Mouse (Mus musculus) lung, embryonic 14.5 days (tissue): ENCODE data around the gene Pipox. TPM values are rescaled to one million over a fixed set of nuclear protein-coding genes. Genes with fewer than 3 reads are reported as not detected.
A peak's percentile ranks its signal among the peaks of the same experiment; 100 is the strongest.

Source experiments
- ATAC-seq: fragments of 200-750 bp; cut with Nextera tagmentation; 2 replicates; pipeline ENCODE4 v1.8.0; 2017; ENCODE audit warnings: mild to moderate bottlenecking, moderate TSS enrichment, moderate library complexity; ENCODE audit not compliant: insufficient read depth
- DNase-seq: peaks from one replicate; pipeline ENCODE4 v3.0.0-alpha.2; 2015
- H3K27ac ChIP-seq: fragments of 300-500 bp; sonication (generic); 2 replicates; pipeline ENCODE4 v1.5.1; 2014; ENCODE audit warnings: low read depth, mild to moderate bottlenecking, moderate library complexity
- H3K27me3 ChIP-seq: fragments of 300-500 bp; sonication (generic); 2 replicates; pipeline ENCODE4 v1.6.1; 2014; ENCODE audit warnings: low read length, control low read depth; ENCODE audit not compliant: insufficient read depth
- H3K36me3 ChIP-seq: fragments of 300-500 bp; sonication (generic); 2 replicates; pipeline ENCODE4 v1.6.1; 2014; ENCODE audit warnings: control low read depth; ENCODE audit not compliant: insufficient read depth
- H3K4me1 ChIP-seq: fragments of 300-500 bp; sonication (generic); 2 replicates; pipeline ENCODE4 v1.6.1; 2014; ENCODE audit warnings: antibody characterized with exemption, control low read depth; ENCODE audit not compliant: insufficient read depth
- H3K4me2 ChIP-seq: fragments of 300-500 bp; sonication (generic); 2 replicates; pipeline ENCODE4 v1.6.1; 2014; ENCODE audit warnings: mild to moderate bottlenecking
- H3K4me3 ChIP-seq: fragments of 300-500 bp; sonication (generic); 2 replicates; pipeline ENCODE4 v1.5.1; 2014; ENCODE audit warnings: low read depth, low read length
- H3K9ac ChIP-seq: fragments of 300-500 bp; sonication (generic); 2 replicates; pipeline ENCODE4 v1.6.1; 2014
- H3K9me3 ChIP-seq: fragments of 300-500 bp; sonication (generic); 2 replicates; pipeline ENCODE4 v1.6.1; 2016; ENCODE audit warnings: low read depth, low read length, control low read depth
- CTCF ChIP-seq: IDR thresholded peaks from 2 replicates; pipeline ENCODE4 v1.5.1; 2016; ENCODE audit warnings: antibody characterized with exemption, low read depth
- WGBS: fragments of 180-500 bp; shearing (Covaris S2); extraction: QIAGEN DNeasy Blood & Tissue Kit; methylation state at CpG from one replicate; pipeline ENCODE4 v1.1.7; 2014; 5-methylcytosine and 5-hydroxymethylcytosine counted together
- polyA plus RNA-seq: library from polyadenylated mRNA; unstranded; fragments of >200 nt; fragmentation: Nextera tagmentation; extraction: Ambion mirVana; gene quantifications from 2 replicates; pipeline ENCODE4 v1.2.1, GENCODE M21; 2014

Gene Pipox
- polyA plus RNA-seq, 1 experiment from 2014 or later = 1.6 TPM

DNA sequence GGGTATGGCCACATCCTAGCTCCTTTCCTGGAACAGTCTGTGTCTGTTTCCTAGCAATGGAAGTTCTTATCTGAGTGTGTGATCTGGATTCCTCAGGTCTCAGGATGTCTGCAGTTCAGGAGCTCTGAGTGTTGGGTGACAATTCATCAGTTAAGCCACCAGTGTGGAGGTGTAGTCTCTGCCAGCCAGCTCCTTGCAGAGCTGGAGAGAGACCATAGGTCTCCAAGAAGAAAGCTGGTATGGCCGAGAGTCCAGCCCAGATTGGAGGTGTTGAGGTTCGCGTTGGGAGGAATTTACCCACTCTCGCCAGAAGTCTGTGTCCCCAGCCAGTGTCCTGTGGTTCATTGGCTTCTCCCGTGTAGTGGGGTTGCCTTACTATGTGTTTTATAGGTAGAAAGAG, 38.7 kb upstream of the Pipox start:
- DNase-seq (no peak), ATAC-seq (no peak)
- peaks cover 8% of the 10 kb centered on the region; the same call in 1 of the 2 replicates for H3K4me1 ChIP-seq
- 34% methylated on average over 5 of the region's 5 CpGs for WGBS
- no peak overlapping the region for H3K4me2 ChIP-seq
- H3K9me3 ChIP-seq = no peaks in the 10 kb centered on the region
- H3K36me3 ChIP-seq = no peaks in the 10 kb centered on the region
- no peak overlapping the region for H3K27ac ChIP-seq
- H3K4me3 ChIP-seq = no peak overlapping the region
- TF ChIP-seq CTCF = no peak
- peaks cover 56% of the 10 kb centered on the region for H3K27me3 ChIP-seq
- no peak overlapping the region for H3K9ac ChIP-seq

DNA sequence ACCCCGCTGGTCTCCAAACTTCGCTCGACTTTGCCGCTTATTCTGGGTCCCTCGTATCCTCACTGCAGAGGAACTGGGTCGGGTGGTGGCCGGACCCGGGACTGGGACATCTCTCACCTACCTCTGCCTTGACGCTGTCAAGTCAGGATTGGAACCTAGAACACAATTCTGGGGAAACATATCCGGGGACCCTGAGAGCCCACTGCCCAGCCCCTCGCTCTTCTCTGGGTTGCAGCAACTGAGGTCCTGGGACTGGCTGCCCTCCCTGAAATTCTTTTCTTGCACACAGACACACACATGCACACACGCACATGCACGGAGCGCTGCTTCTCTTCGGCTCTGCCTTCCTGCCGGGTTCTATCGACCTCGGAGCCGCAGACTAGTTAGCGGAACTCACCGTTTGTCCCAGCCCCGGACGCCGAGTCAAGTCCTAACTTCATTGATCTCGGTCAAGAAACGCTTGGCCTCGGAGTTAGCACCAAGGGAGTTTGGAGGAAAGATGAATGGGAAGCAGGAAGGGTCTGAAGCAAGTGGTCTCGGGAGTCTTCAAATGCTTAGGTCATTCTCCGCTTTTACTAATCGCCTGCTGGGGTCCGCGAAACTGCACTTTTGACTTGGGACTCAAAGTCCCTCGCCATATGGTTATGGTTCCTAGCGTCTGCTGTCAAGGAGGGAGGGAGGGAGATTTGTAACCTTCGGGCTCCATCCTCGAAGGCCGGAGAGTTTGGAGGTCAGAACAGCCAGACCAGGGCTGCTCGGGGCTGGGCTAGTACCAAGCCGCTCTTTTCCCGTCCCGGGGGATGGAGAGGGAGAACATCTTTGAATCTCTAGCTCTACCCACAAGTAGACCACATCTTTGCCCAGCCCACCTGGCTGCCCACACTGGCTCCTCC, 37.9 kb upstream of the Pipox start:
- H3K9me3 ChIP-seq = no peaks in the 10 kb centered on the region
- H3K9ac ChIP-seq = no peak overlapping the region
- WGBS = 2% methylated on average over 41 of the region's 41 CpGs
- H3K27ac ChIP-seq = no peak overlapping the region
- ATAC-seq (no peak), DNase-seq (no peak)
- peak overlapping the region; percentile 94 for H3K4me2 ChIP-seq
- peaks cover 54% of the 10 kb centered on the region for H3K27me3 ChIP-seq
- peaks cover 8% of the 10 kb centered on the region; the same call in 1 of the 2 replicates for H3K4me1 ChIP-seq
- no peaks in the 10 kb centered on the region for H3K36me3 ChIP-seq
- no peak for TF ChIP-seq CTCF
- peak overlapping the region; percentile 47 for H3K4me3 ChIP-seq

DNA sequence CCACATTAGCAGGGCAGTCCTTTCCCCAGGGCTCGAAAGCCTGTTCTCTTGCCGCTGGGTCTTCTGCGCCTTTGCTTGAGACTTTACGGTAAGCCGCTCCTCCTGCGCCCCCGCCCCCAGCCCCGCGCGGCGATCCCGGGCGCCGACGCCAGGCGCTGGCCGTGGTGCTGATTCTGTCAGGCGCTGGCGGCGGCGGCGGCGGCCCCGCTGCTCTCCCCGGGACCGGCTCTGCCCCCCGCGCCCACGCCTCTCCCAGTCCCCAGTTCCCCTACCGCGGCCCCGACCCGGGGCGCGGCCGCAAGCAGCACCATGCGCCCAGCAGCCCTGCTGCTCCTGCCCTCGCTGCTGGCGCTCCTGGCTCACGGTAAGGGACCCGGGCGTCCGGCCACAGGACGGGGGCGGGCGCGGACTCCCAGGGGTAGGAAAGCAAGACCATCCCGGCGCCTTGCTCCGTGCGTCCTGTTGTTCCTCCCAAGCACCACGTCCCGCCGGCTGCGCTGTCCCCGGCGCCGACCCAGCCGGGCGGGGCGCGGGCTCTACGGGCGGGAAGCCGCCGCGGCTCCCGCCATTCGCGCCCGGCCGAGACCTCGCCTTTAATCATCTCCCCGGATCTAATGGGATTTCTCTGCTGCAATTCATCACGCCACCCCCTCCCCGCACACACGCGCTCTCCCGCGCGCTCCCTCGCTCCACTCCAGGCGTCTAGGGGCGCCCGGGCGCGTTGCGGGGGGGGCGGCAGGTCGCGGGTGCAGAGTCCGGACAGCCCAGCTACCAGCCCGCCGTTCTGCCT, 37.0 kb upstream of the Pipox start, which contains the start of gene Sez6:
Gene Sez6 (plus strand): TSS at position 50 of the 790 bp plus-strand sequence.
- Histone ChIP-seq H3K27ac (no peak within 1 kb of the TSS), H3K27me3 (peaks cover 49% of the 10 kb centered on the region), H3K4me1 (peaks cover 8% of the 10 kb centered on the region; the same call in 1 of the 2 replicates), H3K9ac (no peak within 1 kb of the TSS), H3K4me3 (peak within 1 kb of the TSS; percentile 47), H3K36me3 (no peaks in the 10 kb centered on the region), H3K9me3 (no peaks in the 10 kb centered on the region), H3K4me2 (peak within 1 kb of the TSS; percentile 94)
- DNase-seq = peak; percentile 92
- ATAC-seq = peak; percentile 82
- WGBS = under 1% methylated on average over 88 of the region's 94 CpGs
- no peak for TF ChIP-seq CTCF

DNA sequence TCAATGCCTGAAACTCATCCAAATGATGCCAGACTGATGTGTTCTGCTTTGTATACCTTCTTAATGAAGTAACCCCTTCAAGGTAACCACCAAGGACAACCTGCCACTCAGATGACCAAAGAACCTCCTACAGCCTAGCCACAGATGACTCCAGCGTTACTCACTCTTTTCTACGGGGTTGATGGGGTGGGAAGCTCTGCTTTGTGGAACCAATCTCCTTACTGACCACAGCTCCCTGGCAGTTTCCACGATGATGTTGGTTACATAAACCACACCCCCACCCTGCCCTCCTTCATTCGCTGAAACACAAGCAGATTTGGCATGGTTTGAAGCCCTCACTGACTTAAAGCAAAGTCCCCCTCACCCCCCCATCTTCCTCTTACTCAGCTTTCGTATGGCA, 33.9 kb upstream of the Pipox start:
- Histone ChIP-seq H3K36me3 (no peaks in the 10 kb centered on the region), H3K9me3 (no peaks in the 10 kb centered on the region), H3K4me3 (no peak overlapping the region), H3K9ac (no peak overlapping the region), H3K27me3 (peaks cover 24% of the 10 kb centered on the region), H3K27ac (no peak overlapping the region), H3K4me2 (no peak overlapping the region), H3K4me1 (peaks cover 8% of the 10 kb centered on the region; the same call in 1 of the 2 replicates)
- TF ChIP-seq CTCF = no peak
- DNase-seq (no peak), ATAC-seq (no peak)
- 54% methylated on average over 5 of the region's 5 CpGs for WGBS

DNA sequence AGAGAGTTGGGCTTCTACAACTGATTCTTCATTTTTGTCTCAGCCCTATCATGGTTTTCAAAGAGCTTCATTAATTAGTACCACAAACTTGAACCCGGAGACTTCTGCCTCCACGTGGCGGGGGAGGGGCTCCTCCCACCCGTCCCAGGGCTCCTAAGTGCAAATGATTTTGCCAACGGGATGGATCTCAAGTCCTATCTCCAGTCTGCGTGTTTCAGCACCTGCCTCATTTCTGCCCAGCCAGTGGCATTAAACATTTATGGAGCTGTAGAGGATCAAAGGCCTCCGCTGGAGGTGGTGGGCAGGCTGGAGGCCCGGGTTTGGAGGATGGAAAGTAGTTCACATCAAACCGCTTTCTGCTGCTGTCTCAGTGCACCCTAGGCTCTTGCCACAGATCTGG, 32.8 kb upstream of the Pipox start:
- no peaks in the 10 kb centered on the region for H3K9me3 ChIP-seq
- TF ChIP-seq CTCF = no peak
- no peak overlapping the region for H3K27ac ChIP-seq
- no peak overlapping the region for H3K4me3 ChIP-seq
- H3K9ac ChIP-seq = no peak overlapping the region
- no peaks in the 10 kb centered on the region for H3K36me3 ChIP-seq
- peaks cover 14% of the 10 kb centered on the region for H3K27me3 ChIP-seq
- peaks cover 8% of the 10 kb centered on the region; the same call in 1 of the 2 replicates for H3K4me1 ChIP-seq
- DNase-seq = no peak
- ATAC-seq = no peak
- WGBS = 15% methylated on average over 9 of the region's 9 CpGs
- no peak overlapping the region for H3K4me2 ChIP-seq

DNA sequence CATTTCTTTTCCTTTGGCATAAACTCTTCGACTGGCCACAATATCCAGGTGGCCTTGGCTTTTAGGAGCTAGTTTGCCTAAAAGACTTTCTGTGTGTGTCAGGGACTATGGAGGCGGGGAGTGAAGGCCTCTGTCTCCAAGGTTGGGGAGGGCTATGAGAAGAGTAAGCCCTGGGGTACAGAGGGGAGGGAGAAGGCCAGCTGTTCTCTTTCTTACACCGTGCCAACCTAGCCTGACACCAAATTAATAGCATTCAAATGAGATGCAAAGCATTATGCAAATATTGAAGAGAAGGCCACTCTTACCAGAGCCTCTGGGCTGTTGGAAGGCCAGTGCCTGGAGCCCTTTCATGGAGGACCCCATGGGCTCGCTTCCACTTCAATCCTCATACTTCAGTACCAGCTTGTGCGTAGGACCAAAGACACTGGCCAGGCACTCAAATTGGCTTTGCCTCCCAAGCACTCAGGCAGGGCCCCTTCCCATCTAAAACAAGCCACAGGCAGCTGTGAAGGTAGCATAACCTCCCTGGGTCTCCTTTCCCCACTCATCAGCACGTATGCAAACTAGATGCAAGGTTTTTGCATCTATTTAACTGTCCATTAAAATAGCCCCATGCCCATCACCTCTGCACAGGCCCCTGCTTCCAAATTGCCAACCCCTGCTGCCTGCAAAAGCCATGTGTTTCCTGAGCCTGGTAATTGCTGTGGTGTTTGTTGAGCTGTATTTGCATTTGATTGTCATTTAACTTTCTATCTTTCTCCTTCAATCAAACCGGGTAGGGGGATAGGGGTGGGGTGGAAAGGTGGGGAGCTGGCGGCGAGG, 32.2 kb upstream of the Pipox start:
- TF ChIP-seq CTCF = no peak
- H3K9me3 ChIP-seq = no peaks in the 10 kb centered on the region
- H3K4me2 ChIP-seq = no peak overlapping the region
- WGBS = 35% methylated on average over 9 of the region's 9 CpGs
- peaks cover 8% of the 10 kb centered on the region for H3K27me3 ChIP-seq
- no peak overlapping the region for H3K4me3 ChIP-seq
- H3K4me1 ChIP-seq = peaks cover 2% of the 10 kb centered on the region; the same call in 1 of the 2 replicates
- ATAC-seq (no peak), DNase-seq (no peak)
- H3K27ac ChIP-seq = no peak overlapping the region
- H3K9ac ChIP-seq = no peak overlapping the region
- no peaks in the 10 kb centered on the region for H3K36me3 ChIP-seq
